Mouse (Mus musculus) frontal cortex, postnatal 36 days (tissue): ENCODE measurements around the gene Snx29.
"Not testable (repeated sequence)": the region's sequence is repeated elsewhere in the genome, so short reads cannot be mapped to it uniquely, and the experiment has no call there.

Source experiments
- DNase-seq, 2 experiments: peaks; one replicate each; pipeline ENCODE4 v3.0.0; 2022; ENCODE audit warnings: low spot score in 2 of 2

Snx29 gene

DNA sequence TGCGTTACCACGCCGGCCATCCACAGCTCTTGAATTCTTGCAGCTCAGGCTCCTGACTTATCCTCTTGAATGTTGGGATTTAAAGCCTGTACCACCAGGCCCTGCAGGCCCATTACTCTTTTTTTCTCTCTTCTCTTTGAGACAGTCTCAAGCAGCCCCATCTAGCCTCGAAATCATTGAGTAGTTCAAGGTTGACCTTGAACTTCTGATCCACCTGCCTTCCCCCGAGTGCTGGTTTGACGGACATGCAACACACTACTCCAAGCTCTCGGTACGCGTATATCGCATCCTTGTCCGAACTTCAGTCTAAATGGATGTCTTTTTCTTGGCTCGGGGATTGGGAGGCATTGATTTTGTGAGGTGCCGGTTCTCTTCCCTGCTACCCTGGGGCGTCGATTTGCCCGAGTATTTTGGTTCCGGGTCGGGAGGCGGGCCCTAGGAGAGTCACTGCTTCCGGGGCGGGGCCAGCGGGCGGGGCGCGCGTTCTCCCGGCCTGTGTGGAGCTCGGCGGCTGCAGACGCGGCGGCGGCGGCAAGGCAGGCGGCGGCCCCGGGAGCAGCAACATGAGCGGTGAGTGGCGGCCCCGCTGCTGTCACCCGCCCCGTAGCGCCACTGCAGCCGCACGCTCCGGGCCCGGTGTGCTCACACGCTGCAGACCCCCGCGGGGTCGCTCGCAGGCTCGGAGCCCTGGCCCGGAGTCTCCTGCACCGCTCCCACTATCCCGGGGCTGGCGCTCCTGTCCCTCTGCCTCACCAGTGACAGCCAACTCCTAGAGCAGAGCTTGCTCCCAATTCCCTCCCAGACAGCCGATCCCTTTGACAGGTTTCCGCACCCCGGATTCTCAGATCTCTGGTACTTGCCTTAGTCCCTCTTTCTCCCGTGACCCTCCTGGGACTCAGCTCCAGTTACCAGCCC is at the start of gene Snx29:
Gene Snx29 (plus strand): TSS at position 500 of the 915 bp plus-strand sequence.
- DNase-seq: peak; percentile 97 to 98

DNA sequence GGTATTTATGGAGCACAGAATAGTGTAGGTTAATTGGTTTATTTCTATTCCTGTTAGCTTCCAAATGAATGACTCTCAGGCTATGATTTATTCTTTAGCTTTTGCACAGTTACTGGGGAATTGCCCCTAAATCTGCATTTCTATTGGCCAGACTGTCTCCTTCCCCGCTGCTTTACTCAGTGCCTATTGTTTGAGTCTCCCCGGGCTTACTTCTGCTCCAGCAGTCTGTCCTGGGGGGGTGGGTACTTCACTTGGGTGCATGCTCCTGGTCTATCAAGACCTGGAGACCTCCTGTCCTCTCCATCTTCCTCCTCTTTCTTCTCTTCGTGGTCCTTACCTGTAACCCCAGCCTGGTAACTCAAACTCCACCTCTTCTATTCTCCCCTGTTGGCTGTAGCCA is 45.8 kb upstream of the Snx29 start:
- no peak for DNase-seq

DNA sequence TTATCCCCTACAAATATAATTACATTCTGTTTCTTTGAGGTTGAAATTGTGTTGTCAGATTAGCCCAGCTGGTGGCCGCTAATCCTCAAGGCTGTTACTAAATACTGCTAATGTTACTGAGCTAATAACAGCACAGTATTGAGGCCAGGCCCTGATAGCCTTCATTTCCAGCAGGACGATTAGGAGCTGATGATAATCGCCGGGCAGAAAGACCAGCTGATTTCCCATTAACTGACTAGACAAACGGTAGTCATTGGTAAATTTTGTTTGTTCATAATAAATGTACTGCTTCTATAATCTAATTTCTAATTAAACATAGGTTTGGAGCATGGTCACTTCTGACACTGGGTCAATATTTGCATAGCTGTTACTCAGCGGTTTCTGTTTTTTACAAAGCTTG is 43.9 kb upstream of the Snx29 start:
- no peak for DNase-seq

DNA sequence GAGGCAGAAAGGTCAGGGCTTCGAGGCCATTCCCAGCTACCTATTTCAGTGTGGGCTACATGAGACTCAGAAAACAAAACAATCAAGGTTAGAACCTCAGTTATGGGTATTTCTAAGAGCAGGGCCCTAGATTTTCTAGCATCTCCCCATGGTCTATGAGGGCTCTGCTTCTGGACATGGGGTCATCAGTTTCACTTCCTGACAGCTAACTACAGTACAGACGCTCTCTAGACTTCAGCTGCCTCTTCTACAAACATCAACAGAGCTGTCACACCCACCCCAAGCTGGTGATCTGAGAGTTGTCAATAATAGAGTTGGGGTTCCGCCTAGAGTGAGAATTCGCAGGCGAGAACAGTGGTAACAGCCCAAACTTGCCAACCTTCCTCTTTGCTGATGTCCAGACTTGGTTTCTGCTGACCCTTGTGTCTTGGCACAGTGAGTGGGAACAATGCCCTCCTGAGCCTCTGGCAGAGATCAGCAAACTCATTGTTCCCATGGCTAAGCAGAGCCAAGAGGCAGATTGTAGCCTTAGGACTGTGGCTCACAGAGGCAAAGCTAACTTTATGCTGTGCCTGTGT is 40.0 kb upstream of the Snx29 start:
- DNase-seq: peak; percentile 6 to 17

DNA sequence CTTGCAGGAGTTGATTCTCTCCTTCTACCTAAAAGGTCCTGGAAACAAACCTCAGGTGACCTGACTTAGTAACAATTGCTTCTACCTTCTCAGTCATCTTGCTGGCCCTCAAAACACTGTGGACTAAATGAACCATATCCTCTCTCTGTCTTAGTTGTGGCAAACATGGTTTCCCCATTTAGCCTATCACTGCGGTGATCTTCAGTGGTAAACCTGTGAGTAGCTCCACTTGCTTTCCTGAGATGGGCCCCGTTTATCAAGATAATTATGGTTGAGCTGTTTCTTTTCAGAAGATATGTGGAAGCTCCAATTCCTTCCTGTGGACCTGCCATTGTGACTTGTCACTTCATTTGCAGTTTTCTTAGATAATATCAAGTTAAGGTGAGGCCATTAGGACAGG is 37.8 kb upstream of the Snx29 start:
- no peak for DNase-seq

- no peak for DNase-seq
Observed at GRCm38 (mm10) chr16:11285949-11286348, 36.8 kb upstream of the Snx29 start.

DNA sequence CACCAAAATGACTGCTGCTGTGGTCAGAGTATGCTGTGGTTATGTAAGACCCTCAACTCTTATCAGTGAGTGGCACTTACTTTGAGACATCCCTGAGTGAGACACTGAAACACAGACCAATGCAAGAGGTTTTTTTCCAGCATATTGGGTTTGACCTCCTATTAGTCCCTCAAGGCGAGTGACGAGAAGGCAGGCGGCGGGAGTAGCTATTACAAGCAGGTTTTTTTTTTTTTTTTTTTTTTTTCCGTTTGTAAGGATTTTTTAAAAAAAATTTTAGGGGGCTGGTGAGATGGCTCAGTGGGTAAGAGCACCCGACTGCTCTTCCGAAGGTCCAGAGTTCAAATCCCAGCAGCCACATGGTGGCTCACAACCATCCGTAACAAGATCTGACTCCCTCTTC is 33.8 kb upstream of the Snx29 start:
- not testable (repeated sequence) for DNase-seq

DNA sequence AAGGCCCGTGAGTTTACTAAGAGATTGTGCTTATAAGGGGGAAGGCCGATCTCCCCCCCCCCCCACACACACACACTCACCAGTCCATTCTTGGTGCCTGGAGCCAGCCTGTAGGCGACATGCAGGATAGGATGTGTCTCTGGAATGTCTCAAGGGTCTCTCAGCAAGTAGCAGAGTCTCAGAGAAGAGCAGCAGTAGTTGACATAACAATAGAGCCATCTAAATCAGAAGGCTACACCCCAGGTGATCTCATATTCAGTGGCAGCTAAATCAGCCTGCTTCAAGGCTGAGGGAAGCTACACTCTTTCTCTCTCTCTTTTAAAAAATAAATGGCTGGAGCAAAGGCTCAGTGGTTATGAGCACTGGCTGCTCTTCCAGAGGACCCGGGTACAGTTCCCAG is 27.1 kb upstream of the Snx29 start:
- DNase-seq: not testable (repeated sequence)

DNA sequence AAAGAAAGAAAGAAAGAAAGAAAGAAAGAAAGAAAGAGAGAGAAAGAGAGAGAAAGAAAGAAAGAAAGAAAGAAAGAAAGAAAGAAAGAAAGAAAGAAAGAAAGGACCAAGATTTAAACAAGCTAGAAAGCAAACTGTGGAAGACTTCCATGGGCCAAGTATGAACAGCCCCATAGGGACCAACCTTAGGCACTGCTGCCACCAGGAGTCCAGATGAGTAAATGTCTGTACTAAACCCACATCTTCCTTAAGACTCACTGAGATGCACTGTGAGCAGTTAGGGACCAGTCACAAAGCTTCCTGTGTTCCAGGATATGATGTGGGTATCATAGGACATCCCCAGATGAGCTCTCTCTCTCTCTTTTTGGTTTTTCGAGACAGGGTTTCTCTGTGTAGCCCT is 25.0 kb upstream of the Snx29 start:
- DNase-seq: not testable (repeated sequence)

GRCm38 (mm10) chr16:11303741-11304140 is 19.0 kb upstream of the Snx29 start:
- DNase-seq: no peak

- no peak for DNase-seq
Observed at GRCm38 (mm10) chr16:11305531-11305930, 17.2 kb upstream of the Snx29 start.

DNA sequence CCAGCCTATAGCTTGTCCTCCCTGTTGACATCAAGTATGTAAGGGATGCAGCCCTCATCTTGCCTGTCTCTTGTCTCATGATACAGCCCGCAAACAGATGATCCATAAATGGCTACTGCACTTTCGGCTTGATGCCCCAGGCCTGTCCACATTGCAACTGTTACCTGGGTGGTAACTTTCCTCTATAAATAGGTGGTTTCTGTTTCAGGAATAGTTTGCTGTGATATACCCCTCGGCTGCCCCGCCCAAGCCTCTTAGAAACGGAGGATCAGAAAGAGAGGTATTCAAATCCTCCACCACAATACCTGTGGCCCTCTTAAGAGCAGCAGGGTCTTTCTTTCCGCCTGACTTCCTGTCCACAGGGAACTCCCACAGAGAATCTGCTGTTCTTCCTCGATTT is 9.2 kb upstream of the Snx29 start, which contains the start of gene Tnfrsf17:
Gene Tnfrsf17 (plus strand): TSS at position 301 of the 400 bp plus-strand sequence.
- no peak for DNase-seq

GRCm38 (mm10) chr16:11315786-11316320 is 6.9 kb upstream of the Snx29 start:
- no peak for DNase-seq

GRCm38 (mm10) chr16:11316748-11317147 is 6.0 kb upstream of the Snx29 start:
- DNase-seq: no peak

- DNase-seq: no peak
Observed at GRCm38 (mm10) chr16:11317324-11317723, 5.4 kb upstream of the Snx29 start.

DNA sequence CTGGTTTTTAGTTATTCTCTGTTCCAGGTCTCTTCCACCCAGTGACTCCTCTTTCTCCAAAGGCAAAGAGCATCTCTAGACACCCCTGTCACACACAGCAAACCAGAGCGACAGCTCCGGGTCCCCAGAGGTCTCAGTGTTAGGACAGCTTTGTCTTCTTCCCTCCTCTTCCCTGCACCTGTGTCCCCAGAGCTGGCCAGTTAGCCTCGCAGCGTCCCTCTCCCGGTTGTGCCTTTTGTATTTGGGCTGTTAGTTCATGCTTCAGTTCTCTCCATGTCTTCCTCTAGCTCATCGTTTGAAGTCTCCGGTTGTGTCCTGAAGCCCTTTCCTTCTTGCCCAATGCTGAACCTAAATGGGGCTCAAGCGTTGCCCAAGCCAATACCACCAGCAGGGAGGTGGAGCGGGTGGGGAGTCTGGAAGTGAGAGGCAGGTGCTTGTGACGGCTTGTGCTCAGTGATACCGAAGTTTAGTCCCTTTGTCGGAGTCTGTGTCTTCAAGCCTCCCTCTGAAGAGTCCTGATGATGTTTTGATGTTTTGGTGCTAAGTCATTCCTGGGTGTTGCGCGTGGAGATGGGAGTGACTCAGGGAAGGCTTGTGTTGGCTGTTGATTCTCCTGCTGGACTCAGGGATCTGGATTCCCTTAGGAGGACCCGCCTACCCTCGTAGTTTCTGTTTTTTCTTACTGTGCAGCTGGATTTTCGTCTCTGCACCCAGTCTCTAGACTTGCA is 780 bp downstream of the Snx29 start:
- DNase-seq: peak; percentile 24 to 27

DNA sequence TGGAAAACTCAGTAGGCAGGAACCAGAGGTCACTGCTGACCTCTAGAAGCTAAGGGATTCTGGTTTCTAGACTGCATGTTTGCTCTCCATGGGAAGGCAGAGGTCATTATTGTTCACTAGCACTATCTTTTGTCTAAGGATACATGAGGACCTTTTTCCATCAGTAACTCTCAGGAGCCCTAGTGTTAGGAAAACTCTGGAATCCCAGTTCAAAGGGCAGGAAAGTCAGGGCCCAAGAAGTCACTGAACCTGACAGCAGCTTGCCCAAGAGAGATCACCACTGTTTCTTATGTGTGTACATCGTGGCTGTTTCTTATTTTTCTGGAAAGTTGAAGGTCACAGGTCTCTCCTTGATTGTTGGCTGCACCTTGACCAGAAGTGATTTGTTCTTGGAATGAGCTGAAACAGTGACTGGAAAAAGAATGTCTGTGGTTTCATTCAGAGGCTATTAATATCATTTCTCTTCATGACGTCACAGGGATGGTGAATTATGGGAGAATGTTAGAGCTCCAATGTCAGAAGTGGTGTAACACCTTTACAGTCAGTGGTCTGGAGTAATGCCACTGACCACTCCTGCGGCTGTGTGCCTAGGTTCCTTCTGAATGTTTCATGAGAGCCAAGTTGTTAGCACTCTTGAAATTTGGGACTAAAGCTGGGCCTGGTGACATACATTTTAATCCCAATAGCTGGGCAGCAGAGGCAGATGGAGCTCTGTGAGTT is 7.5 kb downstream of the Snx29 start:
- DNase-seq: no peak

DNA sequence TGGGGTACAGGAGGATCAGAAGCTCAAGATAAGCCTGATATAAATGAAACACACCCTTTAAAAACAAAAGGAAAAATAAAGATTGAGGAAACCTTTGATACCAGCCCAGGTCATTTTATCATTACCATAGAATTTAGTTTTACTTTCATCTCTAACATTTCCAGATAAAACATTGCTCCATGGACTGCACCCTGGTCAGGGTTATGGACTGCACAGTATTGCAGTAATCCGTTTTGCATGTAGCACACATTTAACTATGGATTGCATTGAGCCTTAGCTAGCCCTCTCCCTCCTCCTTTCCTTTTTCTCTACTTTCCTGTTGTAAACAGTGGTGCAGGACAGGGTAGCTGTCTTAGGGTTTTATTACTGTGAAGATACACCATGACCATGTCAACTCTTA is 8.3 kb downstream of the Snx29 start:
- DNase-seq: no peak

DNA sequence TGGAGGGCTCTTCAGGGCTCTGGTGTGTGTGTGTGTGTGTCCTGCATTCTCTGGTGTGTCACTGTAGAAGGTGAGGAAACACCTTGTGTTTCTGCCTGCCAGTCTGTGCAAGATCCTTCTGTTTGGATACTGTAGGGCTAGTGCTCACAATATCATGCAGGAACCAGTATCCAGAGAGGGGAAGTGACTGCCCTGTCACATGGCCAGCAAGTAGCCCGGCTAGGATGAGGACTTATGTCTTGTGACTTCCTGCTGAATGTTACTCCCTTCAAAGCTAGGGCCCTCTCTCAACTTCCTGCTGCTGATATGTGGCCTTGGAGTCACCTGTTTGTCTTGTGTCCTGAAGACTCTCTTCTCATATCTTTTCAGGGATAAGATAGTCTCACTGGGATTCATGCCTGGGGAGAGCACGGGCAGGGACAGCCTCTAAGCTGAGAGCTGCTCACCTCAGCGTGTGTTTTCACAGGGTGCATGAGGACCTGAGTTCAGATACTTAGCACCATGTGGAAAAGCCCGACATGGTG is 20.6 kb downstream of the Snx29 start:
- no peak for DNase-seq

- DNase-seq: no peak
Observed at GRCm38 (mm10) chr16:11351903-11352302, 29.2 kb downstream of the Snx29 start.

- DNase-seq: no peak
Observed at GRCm38 (mm10) chr16:11359173-11359572, 36.5 kb downstream of the Snx29 start.
